Mouse (Mus musculus): ENCODE measurements around the gene Rfc5.
"Not testable (repeated sequence)": the region's sequence is repeated elsewhere in the genome, so short reads cannot be mapped to it uniquely, and the experiment has no call there.

Gene Rfc5

GRCm38 (mm10) chr5:117347011-117347410 lies 41.8 kb downstream of the Rfc5 start:
- DNase-seq (ENCODE audit: low read depth, low spot score) = no peak

GRCm38 (mm10) chr5:117346281-117346680 lies 42.6 kb downstream of the Rfc5 start:
- peak; percentile 68 for DNase-seq (ENCODE audit: low read depth, low spot score)

- no peak for DNase-seq (ENCODE audit: low read depth, low spot score)
These were observed 43.3 kb downstream of the Rfc5 start for GRCm38 (mm10) chr5:117345432-117345976.

GRCm38 (mm10) chr5:117344496-117344895 lies 44.4 kb downstream of the Rfc5 start:
- not testable (repeated sequence) for DNase-seq (ENCODE audit: low read depth, low spot score)

- peak; percentile 80 for DNase-seq (ENCODE audit: low read depth, low spot score)
These were observed 47.0 kb downstream of the Rfc5 start for GRCm38 (mm10) chr5:117341896-117342295.

GRCm38 (mm10) chr5:117340081-117340480 lies 48.8 kb downstream of the Rfc5 start:
- DNase-seq (ENCODE audit: low read depth, low spot score) = peak; percentile 61

- DNase-seq (ENCODE audit: low read depth, low spot score) = no peak
These were observed 50.3 kb downstream of the Rfc5 start for GRCm38 (mm10) chr5:117338503-117338902.

- no peak for DNase-seq (ENCODE audit: low read depth, low spot score)
These were observed 50.8 kb downstream of the Rfc5 start for GRCm38 (mm10) chr5:117337999-117338398.

GRCm38 (mm10) chr5:117330457-117330856 lies 58.4 kb downstream of the Rfc5 start:
- DNase-seq (ENCODE audit: low read depth, low spot score) = peak; percentile 76

Data from R1 (cell line).